12 mouse cellular contexts compared by ENCODE assay signal in genomic region chr6:89280555-89280954, GRCm38 (mm10).
DNase-seq lines count a peak whose midpoint lies in the region; ATAC-seq and TF ChIP-seq lines count a peak whose summit lies in the region.
"Had no signal": no experiment of that assay in that cellular context is flagged by ENCODE, and none has a peak within 500 bp of the region (broad histone marks: within the 10 kb centered on the region; RNA-seq: fewer than 3 reads in every experiment).

No protein-coding gene starts in this region.

- DNase-seq in heart, adult 2 months = peak; percentile 50 to 77
- peak; percentile 42 to 43 for DNase-seq in spleen, adult 18-20 months
- DNase-seq in spleen, adult 12 weeks (ENCODE audit: low spot score) = no peak
- peak; percentile 38 to 39 for DNase-seq in heart, postnatal 36 days
- peak; percentile 79 for DNase-seq in splenic B cell, adult 2 months (ENCODE audit: low read depth, low spot score)
- DNase-seq in MN1 (ENCODE audit: low spot score) = no peak

- H3K4me1 ChIP-seq in heart, adult 2 months (ENCODE audit: control insufficient read depth, insufficient read depth, low read length) = no peaks in the 10 kb centered on the region; the same call in 1 of the 2 replicates
- no peaks in the 10 kb centered on the region; the same call in 1 of the 2 replicates for H3K4me1 ChIP-seq in heart, embryonic 12.5 days (replicated peaks)
- H3K4me1 ChIP-seq: megakaryocyte, embryonic 14.5 days had no signal

- no peak overlapping the region for H3K9ac ChIP-seq in heart, adult 2 months (ENCODE audit: low read depth, low read length)
- no peak overlapping the region for H3K9ac ChIP-seq in heart, embryonic 12.5 days
- H3K9ac ChIP-seq: forebrain, embryonic 12.5 days; hindbrain, embryonic 14.5 days had no signal

- no peak overlapping the region for H3K4me2 ChIP-seq in heart, embryonic 12.5 days
- H3K4me2 ChIP-seq: forebrain, embryonic 12.5 days; hindbrain, embryonic 14.5 days had no signal

- ATAC-seq in heart, embryonic 12.5 days (ENCODE audit: insufficient number of reproducible peaks, low FRiP score) = no peak; the same call in 1 of the 2 replicates
- no peak for ATAC-seq in erythroid progenitor cell, adult 5-6 weeks (replicated peaks; ENCODE audit: low FRiP score, poor library complexity, severe bottlenecking)
- ATAC-seq: CD4-positive, CD25-positive, alpha-beta regulatory T cell, adult 4 months had no signal

- no peaks in the 10 kb centered on the region for H3K79me2 ChIP-seq in heart, adult 2 months (replicated peaks; ENCODE audit: control insufficient read depth, insufficient read depth, low read length)

- intact Hi-C loops in heart, adult 2 months (cut with DNase I) = no loop called here
- intact Hi-C loops in heart, postnatal 36 days (cut with DNase I) = no loop called here

- no peak overlapping the region for H3K4me3 ChIP-seq in heart, adult 2 months
- no peak overlapping the region for H3K4me3 ChIP-seq in heart, embryonic 12.5 days
- H3K4me3 ChIP-seq: forebrain, embryonic 12.5 days; megakaryocyte, embryonic 14.5 days had no signal

- no peak overlapping the region for H3K27ac ChIP-seq in heart, adult 2 months
- no peak overlapping the region for H3K27ac ChIP-seq in heart, embryonic 12.5 days (ENCODE audit: poor library complexity, severe bottlenecking)
- H3K27ac ChIP-seq: hindbrain, embryonic 14.5 days had no signal

- TF ChIP-seq EP300 in heart, adult 2 months (IDR thresholded peaks at IDR 0.05; ENCODE audit: insufficient read depth, low read depth, low read length) = 0 out of 2 replicates have a peak, but pooled peaks have one; percentile 16

- no peaks in the 10 kb centered on the region for H3K36me3 ChIP-seq in heart, adult 2 months (ENCODE audit: control insufficient read depth, insufficient read depth, low read length)
- H3K36me3 ChIP-seq in heart, embryonic 12.5 days = no peaks in the 10 kb centered on the region
- H3K36me3 ChIP-seq in splenic B cell, adult 2 months (ENCODE audit: control insufficient read depth, insufficient read depth, low read length, poor library complexity, severe bottlenecking) = no peaks in the 10 kb centered on the region
- H3K36me3 ChIP-seq: forebrain, embryonic 12.5 days had no signal

- TF ChIP-seq CTCF in heart, adult 2 months (IDR thresholded peaks at IDR 0.05) = no peak

- WGBS in heart, adult 2 months = 36% methylated on average over 4 of the region's 4 CpGs
- 79% methylated on average over 4 of the region's 4 CpGs for WGBS in heart, embryonic 12.5 days

- H3K9me3 ChIP-seq in heart, embryonic 12.5 days (replicated peaks) = peaks cover 6% of the 10 kb centered on the region; the same call in 1 of the 2 replicates

- no peak for TF ChIP-seq POLR2A in heart, adult 2 months (IDR thresholded peaks at IDR 0.05; ENCODE audit: insufficient read depth, low read depth, low read length)

- no peaks in the 10 kb centered on the region for H3K27me3 ChIP-seq in heart, adult 2 months (ENCODE audit: control insufficient read depth, insufficient read depth, low read length)
- no peaks in the 10 kb centered on the region for H3K27me3 ChIP-seq in heart, embryonic 12.5 days (replicated peaks)
- no peaks in the 10 kb centered on the region for H3K27me3 ChIP-seq in splenic B cell, adult 2 months (ENCODE audit: control insufficient read depth, insufficient read depth, low read length, poor library complexity, severe bottlenecking)

Comparison
In these comparisons a context has a peak if more than half of its experiments do, and no peak if none do; other contexts are left out.
1. DNase-seq: peak in heart, adult 2 months (2 of 2), spleen, adult 18-20 months (2 of 2), heart, postnatal 36 days (2 of 2) and splenic B cell, adult 2 months (single experiment); none in spleen, adult 12 weeks (single experiment) and MN1 (single experiment).